Mouse (Mus musculus) fat pad, adult 2 months (tissue): ENCODE results near the gene Nxn.

Experiments used
- DNase-seq: peaks from one replicate; pipeline ENCODE4 v3.0.0-alpha.2; 2011; ENCODE audit warnings: low read depth, low spot score; ENCODE audit errors: extremely low read depth

Nxn gene

GRCm38 (mm10) chr11:76401398-76401797 is 2.5 kb upstream of the Nxn start:
- no peak for DNase-seq

- no peak for DNase-seq
Measured at GRCm38 (mm10) chr11:76399587-76400330, 819 bp upstream of the Nxn start.

GRCm38 (mm10) chr11:76398312-76398797 is 585 bp downstream of the Nxn start:
- no peak for DNase-seq

- DNase-seq, result no peak
Measured at GRCm38 (mm10) chr11:76397650-76398311, 1.2 kb downstream of the Nxn start.

- DNase-seq, result no peak
Measured at GRCm38 (mm10) chr11:76392996-76393395, 5.9 kb downstream of the Nxn start.

- DNase-seq, result no peak
Measured at GRCm38 (mm10) chr11:76392532-76392931, 6.4 kb downstream of the Nxn start.

- DNase-seq, result no peak
Measured at GRCm38 (mm10) chr11:76388711-76389110, 10.2 kb downstream of the Nxn start.

GRCm38 (mm10) chr11:76387097-76387496 is 11.8 kb downstream of the Nxn start:
- no peak for DNase-seq

- no peak for DNase-seq
Measured at GRCm38 (mm10) chr11:76385746-76386145, 13.2 kb downstream of the Nxn start.

- DNase-seq, result no peak
Measured at GRCm38 (mm10) chr11:76385017-76385416, 13.9 kb downstream of the Nxn start.

- no peak for DNase-seq
Measured at GRCm38 (mm10) chr11:76384307-76384706, 14.6 kb downstream of the Nxn start.

- no peak for DNase-seq
Measured at GRCm38 (mm10) chr11:76382711-76383324, 16.1 kb downstream of the Nxn start.

GRCm38 (mm10) chr11:76381201-76381885 is 17.6 kb downstream of the Nxn start:
- no peak for DNase-seq

GRCm38 (mm10) chr11:76379921-76380544 is 18.9 kb downstream of the Nxn start:
- no peak for DNase-seq

- DNase-seq, result no peak
Measured at GRCm38 (mm10) chr11:76376425-76376824, 22.5 kb downstream of the Nxn start.

- DNase-seq, result peak; percentile 55
Measured at GRCm38 (mm10) chr11:76374491-76375185, 24.3 kb downstream of the Nxn start.

GRCm38 (mm10) chr11:76372534-76372933 is 26.4 kb downstream of the Nxn start:
- DNase-seq, result no peak

GRCm38 (mm10) chr11:76372120-76372519 is 26.8 kb downstream of the Nxn start:
- no peak for DNase-seq

GRCm38 (mm10) chr11:76370491-76370890 is 28.4 kb downstream of the Nxn start:
- DNase-seq, result no peak

GRCm38 (mm10) chr11:76366720-76367119 is 32.2 kb downstream of the Nxn start:
- no peak for DNase-seq
